Mouse (Mus musculus) kidney, postnatal 0 days (tissue): ENCODE measurements around the gene Crtac1. TPM values are rescaled to one million over a fixed set of nuclear protein-coding genes. Genes with fewer than 3 reads are reported as not detected.

Source experiments
- ATAC-seq: fragments of 200-750 bp; cut with Nextera tagmentation; replicated peaks from 2 replicates; pipeline ENCODE4 v1.8.0; 2017; ENCODE audit warnings: low read depth, moderate number of reproducible peaks, moderate TSS enrichment, moderate library complexity; ENCODE audit not compliant: low FRiP score
- DNase-seq: peaks from one replicate; pipeline ENCODE4 v3.0.0-alpha.2; 2016; ENCODE audit warnings: low spot score
- H3K27ac ChIP-seq: fragments of 300-500 bp; sonication (generic); 2 replicates; pipeline ENCODE4 v1.5.1; 2014; ENCODE audit warnings: mild to moderate bottlenecking
- H3K27me3 ChIP-seq: fragments of 300-500 bp; sonication (generic); 2 replicates; pipeline ENCODE4 v1.6.1; 2014; ENCODE audit warnings: low read length, mixed read lengths; ENCODE audit not compliant: insufficient read depth
- H3K36me3 ChIP-seq: fragments of 300-500 bp; sonication (generic); 2 replicates; pipeline ENCODE4 v1.6.1; 2014; ENCODE audit warnings: low read length, mixed read lengths; ENCODE audit not compliant: insufficient read depth
- H3K4me1 ChIP-seq: fragments of 300-500 bp; sonication (generic); replicated peaks from 2 replicates; pipeline ENCODE4 v1.6.1; 2014; ENCODE audit warnings: antibody characterized with exemption, low read length, mixed read lengths; ENCODE audit not compliant: insufficient read depth
- H3K4me2 ChIP-seq: fragments of 300-500 bp; sonication (generic); 2 replicates; pipeline ENCODE4 v1.6.1; 2014; ENCODE audit warnings: mild to moderate bottlenecking, low read length, moderate library complexity, mixed read lengths
- H3K4me3 ChIP-seq: fragments of 300-500 bp; sonication (generic); replicated peaks from 2 replicates; pipeline ENCODE4 v1.5.1; 2014; ENCODE audit warnings: low read depth, low read length
- H3K9ac ChIP-seq: fragments of 300-500 bp; sonication (generic); 2 replicates; pipeline ENCODE4 v1.6.1; 2014; ENCODE audit warnings: low read depth, low read length
- H3K9me3 ChIP-seq: fragments of 300-500 bp; sonication (generic); replicated peaks from 2 replicates; pipeline ENCODE4 v1.6.1; 2016; ENCODE audit warnings: low read length, inconsistent platforms, mixed read lengths
- CTCF ChIP-seq: IDR thresholded peaks from 2 replicates; pipeline ENCODE4 v1.5.1; 2016; ENCODE audit warnings: antibody characterized with exemption, low read depth, mild to moderate bottlenecking, moderate library complexity
- WGBS: fragments of 180-500 bp; shearing (Covaris S2); extraction: QIAGEN DNeasy Blood & Tissue Kit; methylation state at CpG from one replicate; pipeline ENCODE4 v1.1.7; 2014; 5-methylcytosine and 5-hydroxymethylcytosine counted together
- polyA plus RNA-seq: library from polyadenylated mRNA; unstranded; fragments of >200 nt; fragmentation: Nextera tagmentation; extraction: Ambion mirVana; gene quantifications from 2 replicates; pipeline ENCODE4 v1.2.1, GENCODE M21; 2015

Gene Crtac1
- polyA plus RNA-seq, 1 experiment from 2014 or later = 2.6 TPM

- no peak for TF ChIP-seq CTCF
- no peak overlapping the region for H3K4me2 ChIP-seq
- no peak overlapping the region for H3K9ac ChIP-seq
- no peak overlapping the region for H3K4me3 ChIP-seq
- no peaks in the 10 kb centered on the region for H3K27me3 ChIP-seq
- H3K36me3 ChIP-seq = no peaks in the 10 kb centered on the region
- ATAC-seq = no peak
- no peak for DNase-seq
- H3K27ac ChIP-seq = no peak overlapping the region
- H3K4me1 ChIP-seq = no peaks in the 10 kb centered on the region
- 79% methylated on average over 2 of the region's 2 CpGs for WGBS
- no peaks in the 10 kb centered on the region for H3K9me3 ChIP-seq
Measured at GRCm38 (mm10) chr19:42316525-42316924, 115.1 kb downstream of the Crtac1 start.

DNA sequence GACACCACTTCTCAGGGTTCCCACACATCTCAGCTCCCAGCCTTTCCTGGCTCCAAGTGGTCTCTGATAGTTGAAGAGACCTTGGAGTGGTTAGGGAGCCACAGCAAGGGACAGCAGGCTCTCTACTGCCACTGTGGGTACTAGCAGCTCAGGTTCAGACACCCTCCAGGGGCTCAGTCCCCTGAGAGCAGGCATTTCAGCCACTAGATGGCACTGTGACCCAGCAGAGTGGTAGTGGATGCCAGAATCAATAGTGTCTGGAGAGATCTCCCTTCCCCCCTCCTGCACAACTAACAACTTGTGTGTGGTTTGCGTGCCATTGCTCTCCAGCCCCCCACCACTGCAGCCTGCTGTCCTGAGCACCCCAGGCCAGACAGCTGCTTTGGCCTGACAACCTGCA lies 115.7 kb downstream of the Crtac1 start:
- WGBS = 0% methylated on average over 1 of the region's 1 CpGs
- H3K4me3 ChIP-seq = no peak overlapping the region
- ATAC-seq (peak; percentile 46; the same call in 1 of the 2 replicates), DNase-seq (peak; percentile 84)
- H3K9me3 ChIP-seq = no peaks in the 10 kb centered on the region
- no peak overlapping the region for H3K4me2 ChIP-seq
- H3K36me3 ChIP-seq = no peaks in the 10 kb centered on the region
- H3K27me3 ChIP-seq = no peaks in the 10 kb centered on the region
- H3K27ac ChIP-seq = no peak overlapping the region
- H3K4me1 ChIP-seq = no peaks in the 10 kb centered on the region
- H3K9ac ChIP-seq = no peak overlapping the region
- TF ChIP-seq CTCF = peak; percentile 95

GRCm38 (mm10) chr19:42315070-42315679 lies 116.4 kb downstream of the Crtac1 start:
- no peak for ATAC-seq

GRCm38 (mm10) chr19:42312191-42312590 lies 119.4 kb downstream of the Crtac1 start:
- Histone ChIP-seq H3K9me3 (no peaks in the 10 kb centered on the region), H3K36me3 (no peaks in the 10 kb centered on the region), H3K4me2 (no peak overlapping the region), H3K4me1 (no peaks in the 10 kb centered on the region; the same call in 1 of the 2 replicates), H3K27ac (no peak overlapping the region), H3K4me3 (no peak overlapping the region), H3K27me3 (no peaks in the 10 kb centered on the region), H3K9ac (no peak overlapping the region)
- DNase-seq = no peak
- ATAC-seq = no peak
- TF ChIP-seq CTCF = no peak
- 64% methylated on average over 3 of the region's 3 CpGs for WGBS

More at GRCm38 (mm10) chr19:42315070-42315679, 116.4 kb downstream of the Crtac1 start:
- 40% methylated on average over 6 of the region's 6 CpGs for WGBS
- Histone ChIP-seq H3K9me3 (no peaks in the 10 kb centered on the region), H3K36me3 (no peaks in the 10 kb centered on the region), H3K4me3 (no peak overlapping the region), H3K4me2 (no peak overlapping the region), H3K27ac (no peak overlapping the region), H3K27me3 (no peaks in the 10 kb centered on the region), H3K9ac (no peak overlapping the region), H3K4me1 (no peaks in the 10 kb centered on the region)
- no peak for TF ChIP-seq CTCF
- DNase-seq = no peak

DNA sequence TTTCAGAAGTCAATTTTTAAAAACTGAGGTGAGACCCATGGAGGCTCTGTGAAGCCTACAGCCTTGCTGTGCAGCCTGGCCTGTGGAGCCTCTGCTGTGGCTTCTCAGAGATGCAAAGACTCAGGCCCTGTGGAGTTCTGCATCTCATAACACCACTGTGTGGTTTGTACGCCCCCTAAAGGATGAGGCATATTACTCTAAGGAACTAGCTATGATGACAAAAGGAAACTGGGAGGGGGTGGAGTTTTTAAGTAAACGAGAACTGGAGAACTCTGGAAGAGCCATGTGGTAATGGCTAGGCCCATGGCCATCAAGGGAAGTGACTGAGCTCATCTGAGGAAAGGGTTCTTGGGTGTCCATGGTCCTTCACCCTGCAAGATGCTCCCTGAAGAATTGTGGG lies 120.3 kb downstream of the Crtac1 start:
- DNase-seq (no peak), ATAC-seq (no peak)
- 33% methylated on average over 2 of the region's 2 CpGs for WGBS
- no peak for TF ChIP-seq CTCF
- no peaks in the 10 kb centered on the region for H3K36me3 ChIP-seq
- H3K4me2 ChIP-seq = no peak overlapping the region
- no peak overlapping the region for H3K9ac ChIP-seq
- peaks cover 8% of the 10 kb centered on the region; the same call in 1 of the 2 replicates for H3K4me1 ChIP-seq
- H3K27ac ChIP-seq = no peak overlapping the region
- no peaks in the 10 kb centered on the region for H3K27me3 ChIP-seq
- no peaks in the 10 kb centered on the region for H3K9me3 ChIP-seq
- no peak overlapping the region for H3K4me3 ChIP-seq

- Histone ChIP-seq H3K36me3 (no peaks in the 10 kb centered on the region), H3K4me1 (peaks cover 8% of the 10 kb centered on the region; the same call in 1 of the 2 replicates), H3K27me3 (no peaks in the 10 kb centered on the region), H3K4me3 (no peak overlapping the region), H3K27ac (no peak overlapping the region), H3K4me2 (no peak overlapping the region), H3K9ac (no peak overlapping the region), H3K9me3 (no peaks in the 10 kb centered on the region)
- WGBS = 87% methylated on average over 12 of the region's 12 CpGs
- DNase-seq (no peak), ATAC-seq (no peak)
- TF ChIP-seq CTCF = no peak
Measured at GRCm38 (mm10) chr19:42308931-42309330, 122.7 kb downstream of the Crtac1 start.

- Histone ChIP-seq H3K4me1 (peaks cover 8% of the 10 kb centered on the region; the same call in 1 of the 2 replicates), H3K36me3 (no peaks in the 10 kb centered on the region), H3K9ac (no peak overlapping the region), H3K27ac (no peak overlapping the region), H3K4me3 (no peak overlapping the region), H3K27me3 (no peaks in the 10 kb centered on the region), H3K4me2 (no peak overlapping the region), H3K9me3 (no peaks in the 10 kb centered on the region)
- no peak for ATAC-seq
- no peak for TF ChIP-seq CTCF
- WGBS = 3% methylated on average over 8 of the region's 8 CpGs
- peak; percentile 54 for DNase-seq
Measured at GRCm38 (mm10) chr19:42307019-42307418, 124.6 kb downstream of the Crtac1 start.
